Mouse (Mus musculus) C2C12 (cell line): ENCODE measurements around the gene Casz1.

Experiments used
- CEBPB ChIP-seq: IDR thresholded peaks from one replicate; pipeline ENCODE4 v1.6.1; 2011; ENCODE audit warnings: low read depth, mild to moderate bottlenecking, control low read depth, moderate library complexity
- CTCF ChIP-seq: IDR thresholded peaks from one replicate; pipeline ENCODE4 v1.5.1; 2011; ENCODE audit not compliant: control insufficient read depth, insufficient read depth, insufficient read length
- MAX ChIP-seq: IDR thresholded peaks from one replicate; pipeline ENCODE4 v1.6.1; 2011; ENCODE audit warnings: mild to moderate bottlenecking, control low read depth
- MYOD1 ChIP-seq: IDR thresholded peaks from one replicate; pipeline ENCODE4 v1.6.1; 2011; ENCODE audit warnings: low read depth; ENCODE audit not compliant: control insufficient read depth, insufficient read length
- MYOG ChIP-seq: IDR thresholded peaks from one replicate; pipeline ENCODE4 v1.6.1; 2011; ENCODE audit not compliant: control insufficient read depth, insufficient read length; ENCODE audit errors: extremely low read depth

DNA sequence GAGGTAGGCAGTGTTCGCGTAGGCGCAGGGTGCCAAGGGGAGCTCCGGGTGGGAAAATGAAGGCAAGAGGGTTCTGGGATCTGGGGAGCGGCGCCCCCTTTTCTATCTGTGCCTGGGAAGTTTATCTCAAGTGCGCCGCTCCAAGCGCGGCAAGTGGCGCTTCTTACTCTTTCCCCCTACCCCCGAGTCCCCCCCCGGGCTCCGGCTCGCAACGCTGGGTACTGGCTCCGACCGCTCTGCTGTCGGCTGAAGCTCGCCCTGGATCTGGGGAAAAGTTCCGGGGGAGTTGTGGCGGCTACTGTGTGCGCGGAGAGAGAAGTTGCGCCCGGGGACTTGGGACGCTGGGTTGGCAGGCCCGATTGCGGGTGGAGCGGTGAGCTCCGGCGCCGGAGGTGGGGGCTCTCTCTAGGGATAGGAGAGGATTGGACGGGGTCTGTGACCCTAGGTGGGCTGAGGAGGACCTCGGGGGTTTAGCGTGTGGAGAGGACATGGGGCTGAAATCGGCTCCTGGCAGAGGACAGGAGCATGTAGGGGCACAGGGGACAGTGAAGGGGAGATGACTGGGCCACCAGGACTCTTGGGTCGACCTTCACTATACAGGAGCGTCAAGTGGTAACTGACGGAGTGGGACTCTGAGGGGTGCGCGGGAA, 1.1 kb downstream of the Casz1 start:
- TF ChIP-seq CTCF (no peak), MAX (no peak), CEBPB (no peak), MYOD1 (no peak), MYOG (no peak)
